Mouse (Mus musculus): ENCODE measurements around the gene Slc24a5. TPM values are rescaled to one million over a fixed set of nuclear protein-coding genes. Genes with fewer than 3 reads are reported as not detected.
A peak's percentile ranks its signal among the peaks of the same experiment; 100 is the strongest.

Gene Slc24a5
- polyA plus RNA-seq, 1 experiment = not detected

DNA sequence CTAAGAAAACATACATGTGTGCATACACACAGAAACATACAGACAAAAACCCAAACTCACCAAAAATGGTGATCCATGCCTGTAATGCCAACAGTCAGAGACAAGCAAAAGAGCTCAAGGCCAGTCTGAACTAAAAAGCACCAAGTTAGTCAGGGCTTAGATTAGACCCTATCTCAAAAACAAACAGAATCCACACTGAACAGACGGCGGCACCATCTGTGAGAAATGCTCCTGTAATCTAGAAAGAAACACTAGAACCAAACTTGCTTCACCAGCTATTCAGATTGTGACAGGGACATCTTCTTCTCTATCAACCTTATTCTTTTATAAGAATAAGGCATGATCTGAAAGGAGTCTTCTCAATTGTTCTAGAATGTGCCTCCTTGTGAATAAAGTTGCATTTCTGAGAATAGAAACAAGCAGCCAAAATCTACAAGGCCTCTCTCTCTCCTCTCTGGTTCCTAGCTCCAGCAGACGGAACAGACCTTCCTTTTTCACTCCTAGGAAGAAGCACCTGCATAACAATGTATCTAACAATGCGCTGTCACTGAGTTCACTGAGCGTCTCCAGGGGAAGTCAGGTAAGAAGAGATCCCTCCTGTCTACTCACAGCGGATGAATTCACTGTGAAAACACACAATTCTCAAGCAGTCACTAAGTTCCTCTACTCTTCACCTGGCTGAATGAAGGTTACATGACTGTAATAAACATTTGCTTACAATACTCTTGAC lies 51.6 kb downstream of the Slc24a5 start:
- TF ChIP-seq POLR2A (IDR thresholded peaks at IDR 0.05; ENCODE audit: control insufficient read depth, extremely low read depth, insufficient read depth, low read length, poor library complexity) = no peak
- peaks cover 15% of the 10 kb centered on the region; the same call in 1 of the 2 replicates for H3K36me3 ChIP-seq (ENCODE audit: control insufficient read depth, insufficient read depth, low read length)
- WGBS = 93% methylated on average over 6 of the region's 6 CpGs

DNA sequence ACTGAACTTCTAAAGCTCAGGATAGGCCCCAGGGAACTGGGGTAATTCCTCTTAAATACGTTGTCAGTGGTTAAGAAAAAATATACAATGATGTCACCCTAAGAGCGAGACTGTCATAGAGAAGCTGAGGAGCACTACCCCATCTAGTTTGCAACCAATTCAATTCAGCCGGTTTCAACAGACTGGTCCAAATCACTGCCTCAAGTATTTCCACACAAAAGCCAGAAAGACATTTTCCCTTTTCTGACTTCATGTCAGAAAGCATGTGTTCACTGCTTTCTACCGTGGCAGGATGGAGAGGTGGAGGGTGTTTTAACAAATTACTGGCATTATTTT lies 54.3 kb downstream of the Slc24a5 start:
- no peaks in the 10 kb centered on the region; the same call in 1 of the 2 replicates for H3K27me3 ChIP-seq (ENCODE audit: control insufficient read depth, insufficient read depth, low read length)
- H3K4me1 ChIP-seq (replicated peaks; ENCODE audit: control insufficient read depth, insufficient read depth, low read length) = peaks cover 3% of the 10 kb centered on the region
- no peak overlapping the region for H3K4me3 ChIP-seq (ENCODE audit: control insufficient read depth, insufficient read depth, low read length)

More for the DNA sequence above, 51.6 kb downstream of the Slc24a5 start:
- peaks cover 3% of the 10 kb centered on the region for H3K4me1 ChIP-seq (replicated peaks; ENCODE audit: control insufficient read depth, insufficient read depth, low read length)
- no peaks in the 10 kb centered on the region; the same call in 1 of the 2 replicates for H3K27me3 ChIP-seq (ENCODE audit: control insufficient read depth, insufficient read depth, low read length)
- no peak overlapping the region for H3K4me3 ChIP-seq (ENCODE audit: control insufficient read depth, insufficient read depth, low read length)
- DNase-seq = no peak
- no peak overlapping the region for H3K27ac ChIP-seq (ENCODE audit: control insufficient read depth, insufficient read depth, low read length)

DNA sequence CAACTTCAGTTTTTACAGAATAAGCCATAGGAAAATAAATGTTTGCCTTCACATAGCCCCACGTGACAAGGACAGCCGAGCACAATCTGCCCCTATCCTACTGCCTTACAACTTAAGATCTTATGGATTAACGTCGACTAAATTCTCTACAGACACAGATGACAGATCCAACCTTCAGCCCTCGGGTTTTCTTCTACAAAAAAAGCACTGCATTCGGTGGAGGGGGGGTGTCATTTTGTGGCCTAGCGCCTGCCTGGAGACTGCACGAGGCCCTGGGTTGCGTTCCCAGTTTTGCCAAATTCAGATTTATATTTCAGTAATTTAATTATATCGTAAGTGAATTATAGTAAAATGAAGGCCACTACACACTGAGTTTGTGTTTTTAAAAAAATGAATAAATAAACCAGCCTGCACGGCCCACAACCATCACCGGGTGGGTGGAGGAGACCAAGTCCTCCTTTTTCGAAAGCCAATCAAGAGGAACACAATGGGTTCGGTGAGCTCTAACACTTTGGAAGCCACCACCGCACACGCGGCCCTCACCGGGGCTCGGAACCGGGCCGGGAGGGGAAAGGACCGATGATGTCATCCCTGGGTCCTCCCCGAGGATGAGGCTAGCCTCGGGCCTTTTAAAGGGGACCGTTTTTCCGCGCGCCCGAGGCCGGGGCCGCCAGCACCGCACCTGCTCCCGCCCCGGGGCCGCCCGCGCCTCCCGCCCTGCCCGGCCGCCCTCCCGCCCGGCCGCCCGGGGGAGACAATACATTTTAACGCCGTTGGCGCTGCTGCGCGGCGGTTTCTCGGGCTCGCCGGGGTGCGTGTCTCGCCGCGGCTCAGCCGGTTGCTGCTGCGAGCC lies 54.9 kb downstream of the Slc24a5 start:
- TF ChIP-seq POLR2A (IDR thresholded peaks at IDR 0.05; ENCODE audit: control insufficient read depth, extremely low read depth, insufficient read depth, low read length, poor library complexity) (no peak), CTCF (IDR thresholded peaks at IDR 0.05; ENCODE audit: borderline replicate concordance, control insufficient read depth, extremely low read depth, insufficient read depth, low read length, poor library complexity) (no peak)
- WGBS = 3% methylated on average over 59 of the region's 59 CpGs
- peak; percentile 49 for DNase-seq
- Histone ChIP-seq H3K4me1 (replicated peaks; ENCODE audit: control insufficient read depth, insufficient read depth, low read length) (peaks cover 3% of the 10 kb centered on the region), H3K27me3 (ENCODE audit: control insufficient read depth, insufficient read depth, low read length) (no peaks in the 10 kb centered on the region; the same call in 1 of the 2 replicates), H3K27ac (ENCODE audit: control insufficient read depth, insufficient read depth, low read length) (peak overlapping the region; percentile 1; the same call in 1 of the 2 replicates), H3K4me3 (ENCODE audit: control insufficient read depth, insufficient read depth, low read length) (peak overlapping the region; percentile 80), H3K36me3 (ENCODE audit: control insufficient read depth, insufficient read depth, low read length) (no peaks in the 10 kb centered on the region)

More for the DNA sequence above, 54.3 kb downstream of the Slc24a5 start:
- Histone ChIP-seq H3K36me3 (ENCODE audit: control insufficient read depth, insufficient read depth, low read length) (no peaks in the 10 kb centered on the region), H3K27ac (ENCODE audit: control insufficient read depth, insufficient read depth, low read length) (no peak overlapping the region)
- WGBS = 39% methylated on average over 4 of the region's 4 CpGs
- TF ChIP-seq POLR2A (IDR thresholded peaks at IDR 0.05; ENCODE audit: control insufficient read depth, extremely low read depth, insufficient read depth, low read length, poor library complexity) = no peak
- no peak for DNase-seq

DNA sequence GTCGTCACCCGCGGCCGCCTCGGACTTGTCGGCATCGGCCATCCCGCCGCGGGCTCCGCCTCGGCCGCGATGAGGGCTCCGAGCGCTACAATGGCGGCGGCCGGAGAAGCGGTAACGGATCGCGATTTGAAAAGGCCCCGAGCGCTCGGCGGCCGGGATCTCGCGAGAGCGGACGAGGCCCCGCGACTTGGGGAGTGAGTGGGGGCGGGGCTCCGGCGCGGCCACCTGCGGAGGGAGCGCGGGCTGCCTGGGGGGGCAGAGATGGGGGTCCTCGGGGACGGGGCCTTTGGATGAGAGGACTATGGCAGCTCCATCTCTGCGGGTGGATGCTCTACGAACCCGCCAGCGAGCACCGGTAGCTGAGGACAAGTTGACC lies 55.5 kb downstream of the Slc24a5 start, which contains the start of gene Myef2:
Myef2 (minus strand) TSS at position 185 of the 376 bp plus-strand sequence.
- Histone ChIP-seq H3K36me3 (ENCODE audit: control insufficient read depth, insufficient read depth, low read length) (no peaks in the 10 kb centered on the region), H3K27me3 (ENCODE audit: control insufficient read depth, insufficient read depth, low read length) (no peaks in the 10 kb centered on the region; the same call in 1 of the 2 replicates), H3K27ac (ENCODE audit: control insufficient read depth, insufficient read depth, low read length) (peak within 1 kb of the TSS; percentile 1; the same call in 1 of the 2 replicates), H3K4me1 (replicated peaks; ENCODE audit: control insufficient read depth, insufficient read depth, low read length) (peaks cover 3% of the 10 kb centered on the region), H3K4me3 (ENCODE audit: control insufficient read depth, insufficient read depth, low read length) (peak within 1 kb of the TSS; percentile 80)
- peak; percentile 86 for DNase-seq
- no peak for TF ChIP-seq CTCF (IDR thresholded peaks at IDR 0.05; ENCODE audit: borderline replicate concordance, control insufficient read depth, extremely low read depth, insufficient read depth, low read length, poor library complexity)
- TF ChIP-seq POLR2A (IDR thresholded peaks at IDR 0.05; ENCODE audit: control insufficient read depth, extremely low read depth, insufficient read depth, low read length, poor library complexity) = 0 out of 2 replicates have a peak, but pooled peaks have one; percentile 16
- WGBS = 2% methylated on average over 48 of the region's 48 CpGs

DNA sequence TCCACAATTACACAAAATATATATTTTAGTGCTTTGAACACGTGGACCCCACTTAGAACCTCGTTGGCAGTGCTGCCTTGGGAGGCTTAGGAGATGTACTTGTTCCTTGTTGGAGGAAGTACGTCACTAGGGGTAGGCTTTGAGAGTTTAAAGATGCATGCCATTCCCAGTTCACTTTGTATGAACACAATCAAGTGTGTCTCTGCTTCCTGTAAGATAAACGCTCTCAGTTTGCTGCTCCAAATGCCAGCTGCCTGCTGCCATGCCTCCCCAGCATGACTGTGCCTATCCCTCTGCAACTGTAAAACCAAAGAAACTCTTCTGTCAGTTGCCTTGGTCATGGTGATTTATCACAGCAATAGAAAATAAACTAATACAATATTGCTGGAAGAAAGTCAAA lies 57.9 kb downstream of the Slc24a5 start:
- DNase-seq = no peak
- WGBS = 48% methylated on average over 4 of the region's 4 CpGs
- TF ChIP-seq CTCF (IDR thresholded peaks at IDR 0.05; ENCODE audit: borderline replicate concordance, control insufficient read depth, extremely low read depth, insufficient read depth, low read length, poor library complexity) (no peak), POLR2A (IDR thresholded peaks at IDR 0.05; ENCODE audit: control insufficient read depth, extremely low read depth, insufficient read depth, low read length, poor library complexity) (no peak)
- Histone ChIP-seq H3K27me3 (ENCODE audit: control insufficient read depth, insufficient read depth, low read length) (no peaks in the 10 kb centered on the region; the same call in 1 of the 2 replicates), H3K27ac (ENCODE audit: control insufficient read depth, insufficient read depth, low read length) (no peak overlapping the region), H3K4me3 (ENCODE audit: control insufficient read depth, insufficient read depth, low read length) (no peak overlapping the region), H3K36me3 (ENCODE audit: control insufficient read depth, insufficient read depth, low read length) (no peaks in the 10 kb centered on the region), H3K4me1 (replicated peaks; ENCODE audit: control insufficient read depth, insufficient read depth, low read length) (peaks cover 3% of the 10 kb centered on the region)

DNA sequence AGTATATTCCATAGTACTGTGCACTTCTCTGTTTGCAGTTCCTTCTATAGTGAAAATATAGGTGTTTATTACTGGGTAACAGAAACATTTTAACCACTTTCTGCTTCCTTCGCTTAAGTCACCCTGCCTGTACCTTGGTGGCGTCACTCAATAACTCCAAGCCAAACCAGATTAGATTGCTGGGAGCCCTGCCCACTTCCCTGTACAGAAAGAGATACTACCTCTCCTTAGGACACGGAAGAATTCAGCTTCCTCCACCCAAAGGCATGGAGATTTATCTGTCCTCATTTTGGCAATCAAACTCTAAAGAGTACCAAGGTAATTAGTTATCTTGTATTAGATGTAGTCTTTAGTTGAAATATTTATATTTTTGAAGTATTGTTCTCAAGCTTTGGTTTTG lies 58.9 kb downstream of the Slc24a5 start:
- DNase-seq = no peak
- H3K36me3 ChIP-seq (ENCODE audit: control insufficient read depth, insufficient read depth, low read length) = no peaks in the 10 kb centered on the region
- no peak for TF ChIP-seq POLR2A (IDR thresholded peaks at IDR 0.05; ENCODE audit: control insufficient read depth, extremely low read depth, insufficient read depth, low read length, poor library complexity)
- no peak for TF ChIP-seq CTCF (IDR thresholded peaks at IDR 0.05; ENCODE audit: borderline replicate concordance, control insufficient read depth, extremely low read depth, insufficient read depth, low read length, poor library complexity)
- no peak overlapping the region for H3K27ac ChIP-seq (ENCODE audit: control insufficient read depth, insufficient read depth, low read length)
- WGBS = 93% methylated on average over 3 of the region's 3 CpGs
- H3K4me3 ChIP-seq (ENCODE audit: control insufficient read depth, insufficient read depth, low read length) = no peak overlapping the region
- H3K4me1 ChIP-seq (replicated peaks; ENCODE audit: control insufficient read depth, insufficient read depth, low read length) = peaks cover 3% of the 10 kb centered on the region
- H3K27me3 ChIP-seq (ENCODE audit: control insufficient read depth, insufficient read depth, low read length) = no peaks in the 10 kb centered on the region; the same call in 1 of the 2 replicates

Data from thymus, adult 2 months (tissue).